Mouse (Mus musculus): ENCODE measurements around the gene Agpat2. TPM values are rescaled to one million over a fixed set of nuclear protein-coding genes. Genes with fewer than 3 reads are reported as not detected.
A peak's percentile ranks its signal among the peaks of the same experiment; 100 is the strongest.

Gene Agpat2
- total and polyA plus RNA-seq, 2 experiments from 2014 or later, result 8.2 to 13.9 TPM

- Histone ChIP-seq H3K27ac (no peak overlapping the region), H3K27me3 (ENCODE audit: insufficient read depth, low read length) (no peaks in the 10 kb centered on the region), H3K4me2 (ENCODE audit: low read depth, low read length) (no peak overlapping the region), H3K36me3 (ENCODE audit: insufficient read depth, low read length) (no peaks in the 10 kb centered on the region), H3K9me3 (ENCODE audit: low read length) (no peaks in the 10 kb centered on the region), H3K4me3 (ENCODE audit: low read length) (no peak overlapping the region), H3K9ac (replicated peaks; ENCODE audit: low read length) (no peak overlapping the region), H3K4me1 (ENCODE audit: insufficient read depth, low read length) (peaks cover 10% of the 10 kb centered on the region)
- TF ChIP-seq CTCF (IDR thresholded peaks at IDR 0.05; ENCODE audit: low read depth), result peak; percentile 23
- ATAC-seq (no peak), DNase-seq (ENCODE audit: low spot score) (no peak)
- WGBS, result 67% methylated on average over 3 of the region's 3 CpGs
Observed at GRCm38 (mm10) chr2:26626081-26626480, 21.9 kb upstream of the Agpat2 start.

GRCm38 (mm10) chr2:26625419-26625818 lies 21.2 kb upstream of the Agpat2 start:
- Histone ChIP-seq H3K4me3 (ENCODE audit: low read length) (no peak overlapping the region), H3K9me3 (ENCODE audit: low read length) (no peaks in the 10 kb centered on the region), H3K4me1 (ENCODE audit: insufficient read depth, low read length) (peaks cover 10% of the 10 kb centered on the region), H3K27ac (no peak overlapping the region), H3K36me3 (ENCODE audit: insufficient read depth, low read length) (no peaks in the 10 kb centered on the region), H3K27me3 (ENCODE audit: insufficient read depth, low read length) (no peaks in the 10 kb centered on the region), H3K9ac (replicated peaks; ENCODE audit: low read length) (no peak overlapping the region), H3K4me2 (ENCODE audit: low read depth, low read length) (no peak overlapping the region)
- ATAC-seq (no peak), DNase-seq (ENCODE audit: low spot score) (no peak)
- TF ChIP-seq CTCF (IDR thresholded peaks at IDR 0.05; ENCODE audit: low read depth), result no peak
- 86% methylated on average over 3 of the region's 3 CpGs for WGBS

- WGBS, result 65% methylated on average over 5 of the region's 5 CpGs
- Histone ChIP-seq H3K36me3 (ENCODE audit: insufficient read depth, low read length) (no peaks in the 10 kb centered on the region), H3K4me2 (ENCODE audit: low read depth, low read length) (no peak overlapping the region), H3K9ac (replicated peaks; ENCODE audit: low read length) (no peak overlapping the region), H3K9me3 (ENCODE audit: low read length) (no peaks in the 10 kb centered on the region), H3K27me3 (ENCODE audit: insufficient read depth, low read length) (no peaks in the 10 kb centered on the region), H3K27ac (no peak overlapping the region), H3K4me3 (ENCODE audit: low read length) (no peak overlapping the region), H3K4me1 (ENCODE audit: insufficient read depth, low read length) (no peaks in the 10 kb centered on the region)
- no peak for TF ChIP-seq CTCF (IDR thresholded peaks at IDR 0.05; ENCODE audit: low read depth)
- DNase-seq (ENCODE audit: low spot score) (no peak), ATAC-seq (no peak)
Observed at GRCm38 (mm10) chr2:26622984-26623383, 18.8 kb upstream of the Agpat2 start.

GRCm38 (mm10) chr2:26621246-26621645 lies 17.0 kb upstream of the Agpat2 start:
- Histone ChIP-seq H3K4me1 (ENCODE audit: insufficient read depth, low read length) (no peaks in the 10 kb centered on the region), H3K36me3 (ENCODE audit: insufficient read depth, low read length) (no peaks in the 10 kb centered on the region), H3K27me3 (ENCODE audit: insufficient read depth, low read length) (no peaks in the 10 kb centered on the region), H3K27ac (no peak overlapping the region), H3K4me3 (ENCODE audit: low read length) (no peak overlapping the region), H3K4me2 (ENCODE audit: low read depth, low read length) (no peak overlapping the region), H3K9ac (replicated peaks; ENCODE audit: low read length) (no peak overlapping the region), H3K9me3 (ENCODE audit: low read length) (no peaks in the 10 kb centered on the region)
- TF ChIP-seq CTCF (IDR thresholded peaks at IDR 0.05; ENCODE audit: low read depth), result no peak
- ATAC-seq (no peak), DNase-seq (ENCODE audit: low spot score) (no peak)
- WGBS, result 39% methylated on average over 2 of the region's 2 CpGs

GRCm38 (mm10) chr2:26617928-26618327 lies 13.7 kb upstream of the Agpat2 start:
- Histone ChIP-seq H3K9me3 (ENCODE audit: low read length) (no peaks in the 10 kb centered on the region), H3K9ac (replicated peaks; ENCODE audit: low read length) (no peak overlapping the region), H3K4me2 (ENCODE audit: low read depth, low read length) (no peak overlapping the region), H3K4me1 (ENCODE audit: insufficient read depth, low read length) (no peaks in the 10 kb centered on the region), H3K27me3 (ENCODE audit: insufficient read depth, low read length) (no peaks in the 10 kb centered on the region), H3K36me3 (ENCODE audit: insufficient read depth, low read length) (no peaks in the 10 kb centered on the region), H3K27ac (no peak overlapping the region), H3K4me3 (ENCODE audit: low read length) (no peak overlapping the region)
- DNase-seq (ENCODE audit: low spot score) (no peak), ATAC-seq (no peak)
- TF ChIP-seq CTCF (IDR thresholded peaks at IDR 0.05; ENCODE audit: low read depth), result no peak
- 58% methylated on average over 7 of the region's 7 CpGs for WGBS

- no peak for ATAC-seq
- Histone ChIP-seq H3K9ac (replicated peaks; ENCODE audit: low read length) (no peak overlapping the region), H3K36me3 (ENCODE audit: insufficient read depth, low read length) (no peaks in the 10 kb centered on the region), H3K4me2 (ENCODE audit: low read depth, low read length) (no peak overlapping the region), H3K4me1 (ENCODE audit: insufficient read depth, low read length) (no peaks in the 10 kb centered on the region), H3K9me3 (ENCODE audit: low read length) (no peaks in the 10 kb centered on the region), H3K27ac (no peak overlapping the region), H3K27me3 (ENCODE audit: insufficient read depth, low read length) (no peaks in the 10 kb centered on the region), H3K4me3 (ENCODE audit: low read length) (no peak overlapping the region)
- WGBS, result 74% methylated on average over 6 of the region's 6 CpGs
- no peak for TF ChIP-seq CTCF (IDR thresholded peaks at IDR 0.05; ENCODE audit: low read depth)
- no peak for DNase-seq (ENCODE audit: low spot score)
Observed at GRCm38 (mm10) chr2:26617331-26617730, 13.1 kb upstream of the Agpat2 start.

- Histone ChIP-seq H3K27ac (no peak overlapping the region), H3K4me3 (ENCODE audit: low read length) (no peak overlapping the region), H3K36me3 (ENCODE audit: insufficient read depth, low read length) (no peaks in the 10 kb centered on the region), H3K9ac (replicated peaks; ENCODE audit: low read length) (no peak overlapping the region), H3K4me1 (ENCODE audit: insufficient read depth, low read length) (no peaks in the 10 kb centered on the region), H3K9me3 (ENCODE audit: low read length) (no peaks in the 10 kb centered on the region), H3K4me2 (ENCODE audit: low read depth, low read length) (no peak overlapping the region), H3K27me3 (ENCODE audit: insufficient read depth, low read length) (no peaks in the 10 kb centered on the region)
- ATAC-seq (no peak), DNase-seq (ENCODE audit: low spot score) (no peak)
- TF ChIP-seq CTCF (IDR thresholded peaks at IDR 0.05; ENCODE audit: low read depth), result no peak
- 86% methylated on average over 4 of the region's 4 CpGs for WGBS
Observed at GRCm38 (mm10) chr2:26615459-26616124, 11.4 kb upstream of the Agpat2 start.

All from hindbrain, postnatal 0 days (tissue).